Mouse (Mus musculus) spleen, embryonic (tissue): ENCODE measurements around the gene Cpox.
"Not testable (repeated sequence)": the region's sequence is repeated elsewhere in the genome, so short reads cannot be mapped to it uniquely, and the experiment has no call there.

Source experiments
- CTCF ChIA-PET: fragments of 350-600 bp; sonication (Branson Sonifier 250); formaldehyde crosslinking; loops from one replicate; lab custom pipeline; 2022; lab: Charles Lee

Cpox gene

DNA sequence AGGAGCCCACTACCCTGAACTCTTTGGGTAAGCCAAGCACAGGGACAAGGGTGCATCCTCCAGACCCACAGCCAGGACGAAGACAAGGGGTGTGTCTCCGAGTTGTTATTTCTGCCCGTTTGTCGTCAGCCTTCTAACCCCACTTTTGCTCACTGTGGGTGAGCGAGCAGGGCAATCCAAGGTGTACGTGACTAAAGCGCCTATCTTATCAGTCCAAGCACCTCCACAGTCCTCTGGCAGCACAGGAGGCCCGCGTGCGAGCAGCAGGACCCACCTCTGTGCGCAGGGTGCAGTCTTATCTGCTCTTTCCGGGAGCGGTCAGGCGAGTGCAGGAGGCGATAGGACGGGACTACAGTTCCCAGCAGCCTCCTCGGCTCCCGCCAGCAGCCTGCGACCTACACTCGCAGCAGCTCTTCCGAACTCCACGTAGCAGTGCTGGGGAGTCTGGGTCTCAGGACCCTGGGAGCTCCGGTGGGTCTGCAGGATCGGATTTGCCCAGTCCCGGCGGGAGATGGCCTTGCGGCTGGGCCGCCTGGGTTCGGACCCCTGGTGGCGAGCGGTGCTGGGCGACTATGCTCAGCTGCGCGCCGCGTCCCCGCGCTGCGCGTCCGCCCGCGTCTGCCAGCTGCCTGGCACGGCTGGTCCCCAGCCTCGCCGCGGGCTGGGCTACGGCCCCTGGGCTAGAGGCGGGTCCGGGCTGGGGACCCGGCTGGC lies at the start of gene Cpox:
Gene Cpox, plus strand, starts transcription at position 376 of the 714 bp plus-strand sequence.
- CTCF ChIA-PET, result interaction anchor here (1.1 kb wide), 1 partner anchor 146 kb away, joined by 3 read pairs; the partner anchor contains the start of gene St3gal6

- CTCF ChIA-PET, result no interaction called here
These were observed 47.7 kb upstream of the Cpox start for GRCm38 (mm10) chr16:58622377-58622776.

GRCm38 (mm10) chr16:58623114-58623513 lies 47.0 kb upstream of the Cpox start:
- CTCF ChIA-PET, result no interaction called here

GRCm38 (mm10) chr16:58623944-58624343 lies 46.1 kb upstream of the Cpox start:
- CTCF ChIA-PET, result no interaction called here

GRCm38 (mm10) chr16:58627597-58628335 lies 42.3 kb upstream of the Cpox start:
- CTCF ChIA-PET, result interaction anchor here (0.6 kb wide), 1 partner anchor 10 kb away, joined by 5 read pairs; no protein-coding TSS in a partner anchor

GRCm38 (mm10) chr16:58628336-58628680 lies 41.8 kb upstream of the Cpox start:
- CTCF ChIA-PET, result no interaction called here

GRCm38 (mm10) chr16:58628968-58629367 lies 41.1 kb upstream of the Cpox start:
- CTCF ChIA-PET, result no interaction called here

GRCm38 (mm10) chr16:58629736-58630135 lies 40.4 kb upstream of the Cpox start:
- CTCF ChIA-PET, result no interaction called here

GRCm38 (mm10) chr16:58635866-58636265 lies 34.2 kb upstream of the Cpox start:
- CTCF ChIA-PET, result no interaction called here

DNA sequence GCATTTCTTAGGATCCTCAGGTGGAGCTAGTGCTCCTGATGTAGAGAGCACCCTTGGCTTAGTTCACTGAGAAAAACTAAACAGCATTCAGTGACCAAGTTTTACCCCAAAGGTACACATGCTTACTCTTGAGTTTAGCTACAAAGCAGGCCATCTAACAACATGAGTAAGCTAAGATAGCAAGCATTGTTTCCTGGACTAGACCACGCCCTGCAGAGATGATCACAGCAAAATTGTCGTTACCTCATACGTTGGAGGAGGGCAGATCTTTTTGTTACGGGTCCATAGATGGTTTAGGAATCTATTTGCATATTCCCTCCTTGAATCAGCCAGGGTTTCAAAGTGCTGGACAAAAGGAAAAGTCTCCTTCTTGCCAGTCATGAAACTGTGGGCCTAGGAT lies 32.6 kb upstream of the Cpox start:
- CTCF ChIA-PET, result interaction anchor here (0.6 kb wide), 1 partner anchor 10 kb away, joined by 5 read pairs; no protein-coding TSS in a partner anchor

- CTCF ChIA-PET, result interaction anchor here (0.6 kb wide), 1 partner anchor 10 kb away, joined by 5 read pairs; no protein-coding TSS in a partner anchor
These were observed 32.1 kb upstream of the Cpox start for GRCm38 (mm10) chr16:58638016-58638415.

GRCm38 (mm10) chr16:58638689-58639175 lies 31.4 kb upstream of the Cpox start, which contains the start of gene E330017A01Rik:
TSS of gene E330017A01Rik (minus strand) at chr16:58638739.
- CTCF ChIA-PET, result no interaction called here

DNA sequence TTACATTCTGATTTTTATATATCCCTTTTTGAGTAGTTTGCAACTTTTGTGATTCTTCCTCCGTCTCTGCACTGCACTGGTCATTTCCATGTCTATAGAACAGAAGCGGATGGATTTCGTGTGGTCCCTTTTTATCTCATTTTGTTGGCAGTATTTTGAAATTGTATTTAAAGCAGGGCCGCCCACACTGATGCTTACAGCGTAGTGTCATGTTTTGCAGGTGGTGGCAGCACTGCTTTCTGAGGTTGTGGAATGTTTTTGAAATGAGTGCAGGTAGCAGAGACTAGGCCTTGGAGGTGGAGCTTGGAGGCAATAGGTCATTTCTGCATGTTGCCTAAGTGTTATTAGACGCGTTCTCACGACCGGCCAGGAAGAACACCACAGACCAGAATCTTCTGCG lies 20.1 kb upstream of the Cpox start:
- CTCF ChIA-PET, result no interaction called here

- CTCF ChIA-PET, result no interaction called here
These were observed 14.3 kb upstream of the Cpox start for GRCm38 (mm10) chr16:58655751-58656150.

- CTCF ChIA-PET, result no interaction called here
These were observed 13.6 kb upstream of the Cpox start for GRCm38 (mm10) chr16:58656526-58656925.

- CTCF ChIA-PET, result no interaction called here
These were observed 11.4 kb upstream of the Cpox start for GRCm38 (mm10) chr16:58658668-58659067.

- CTCF ChIA-PET, result no interaction called here
These were observed 8.3 kb upstream of the Cpox start for GRCm38 (mm10) chr16:58661826-58662225.

DNA sequence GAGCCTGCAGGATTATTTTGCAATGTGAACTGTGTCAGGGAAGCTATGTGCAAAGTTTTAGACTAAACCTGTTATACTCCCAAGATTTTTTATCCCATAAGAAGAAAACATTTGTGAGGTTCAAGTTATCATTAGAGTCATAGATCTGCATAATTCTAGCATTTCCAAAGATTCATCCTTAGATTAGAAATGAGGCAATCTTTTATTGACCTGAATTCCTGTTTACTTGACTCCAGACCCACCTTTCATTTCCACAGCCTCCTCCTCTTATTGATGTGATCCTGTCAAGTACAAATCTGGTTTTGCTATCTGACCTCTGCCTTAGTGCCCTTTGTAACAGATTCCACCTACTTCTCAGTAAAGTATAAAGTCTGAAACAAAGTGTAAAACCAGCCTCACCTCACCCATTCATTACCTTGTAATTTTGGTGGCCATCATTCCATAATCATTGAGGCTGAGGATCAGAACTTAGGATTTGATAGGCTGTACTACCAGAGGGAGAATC lies 7.8 kb upstream of the Cpox start:
- CTCF ChIA-PET, result interaction anchor here (0.6 kb wide), 2 partner anchors 56 to 91 kb away, joined by 3 to 7 read pairs; no protein-coding TSS in a partner anchor

GRCm38 (mm10) chr16:58663021-58663420 lies 7.1 kb upstream of the Cpox start:
- CTCF ChIA-PET, result interaction anchor here (0.6 kb wide), 2 partner anchors 56 to 90 kb away, joined by 3 to 7 read pairs; no protein-coding TSS in a partner anchor

DNA sequence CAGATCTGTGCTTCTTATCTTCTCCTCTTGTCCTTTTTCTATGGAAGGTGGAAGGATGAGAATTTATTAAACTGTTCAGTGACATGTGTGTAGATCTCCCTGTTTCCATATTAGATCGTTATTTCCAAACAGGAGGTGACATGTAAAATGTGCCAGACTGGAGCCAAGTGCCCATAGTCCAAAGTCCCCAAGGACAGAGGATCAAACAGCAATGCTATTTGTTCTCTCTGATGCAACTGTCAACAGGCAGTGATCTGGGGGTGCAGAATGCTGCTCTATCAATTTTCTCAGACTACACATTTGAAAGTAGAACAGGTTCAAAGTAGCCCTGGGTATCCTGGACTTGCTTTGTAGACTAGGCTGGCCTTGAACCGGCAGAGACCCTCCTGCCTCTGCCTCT lies 6.3 kb upstream of the Cpox start:
- CTCF ChIA-PET, result no interaction called here

DNA sequence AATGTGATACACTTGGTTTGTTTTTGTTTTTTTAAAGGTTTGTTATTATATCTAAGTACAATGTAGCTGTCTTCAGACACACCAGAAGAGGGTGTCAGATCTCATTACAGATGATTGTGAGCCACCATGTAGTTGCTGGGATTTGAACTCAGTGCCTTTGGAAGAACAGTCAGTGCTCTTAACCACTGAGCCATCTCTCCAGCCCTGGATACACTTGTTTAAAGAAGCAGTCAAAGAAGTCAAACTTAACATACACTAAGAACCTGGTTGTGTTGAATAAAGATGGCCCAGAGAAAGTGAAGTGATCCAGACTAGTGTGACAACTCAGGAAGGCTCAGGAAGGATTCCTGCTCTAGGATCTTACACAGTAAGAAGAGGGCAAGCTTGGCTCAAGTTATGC lies 5.0 kb upstream of the Cpox start:
- CTCF ChIA-PET, result not testable (repeated sequence)

DNA sequence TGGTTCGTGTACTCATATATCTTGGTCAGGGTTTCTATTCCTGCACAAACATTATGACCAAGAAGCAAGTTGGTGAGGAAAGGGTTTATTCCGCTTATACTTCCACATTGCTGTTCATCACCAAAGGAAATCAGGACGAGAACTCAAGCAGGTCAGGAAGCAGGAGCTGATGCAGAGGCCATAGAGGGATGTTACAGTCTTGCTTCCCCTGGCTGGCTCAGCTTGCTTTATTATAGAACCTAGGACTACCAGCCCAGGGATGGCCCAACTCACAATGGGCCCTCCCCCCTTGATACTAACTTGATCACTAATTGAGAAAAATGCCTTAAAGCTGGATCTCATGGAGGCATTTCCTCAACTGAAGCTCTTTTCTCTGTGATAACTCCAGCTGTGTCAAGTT lies 3.4 kb upstream of the Cpox start:
- CTCF ChIA-PET, result not testable (repeated sequence)
